Mouse (Mus musculus) common myeloid progenitor, adult 5-6 weeks (primary cell): ENCODE measurements at regions not wholly inside any gene's neighbourhood (a gene's known extent, or its start where the extent isn't known, plus 50 kb on each side); places are given as distances from the start of the nearest gene placed in this dataset.

ENCODE experiments used
- ATAC-seq: replicated peaks from 2 replicates; pipeline ENCODE4 v1.8.0; 2016; ENCODE audit warnings: low read depth, mild to moderate bottlenecking, moderate TSS enrichment, inconsistent platforms; ENCODE audit not compliant: poor library complexity, severe bottlenecking

GRCm38 (mm10) chr14:64592706-64593320 lies 488.7 kb downstream of the Prss52 start:
- no peak for ATAC-seq

- no peak for ATAC-seq
Observed at GRCm38 (mm10) chr14:64593564-64593963, 489.5 kb downstream of the Prss52 start.

- no peak for ATAC-seq
Observed at GRCm38 (mm10) chr14:64594021-64594561, 490.0 kb downstream of the Prss52 start.

GRCm38 (mm10) chr14:64594811-64595522 lies 490.9 kb downstream of the Prss52 start:
- no peak for ATAC-seq

GRCm38 (mm10) chr14:64595523-64595889 lies 491.4 kb downstream of the Prss52 start:
- ATAC-seq: no peak

- ATAC-seq: no peak
Observed at GRCm38 (mm10) chr14:64595891-64596290, 491.8 kb downstream of the Prss52 start.

GRCm38 (mm10) chr14:64597218-64597617 lies 493.1 kb downstream of the Prss52 start:
- ATAC-seq: no peak
